Comparison of ENCODE assay signal across 7 mouse cellular contexts in the genomic region with DNA sequence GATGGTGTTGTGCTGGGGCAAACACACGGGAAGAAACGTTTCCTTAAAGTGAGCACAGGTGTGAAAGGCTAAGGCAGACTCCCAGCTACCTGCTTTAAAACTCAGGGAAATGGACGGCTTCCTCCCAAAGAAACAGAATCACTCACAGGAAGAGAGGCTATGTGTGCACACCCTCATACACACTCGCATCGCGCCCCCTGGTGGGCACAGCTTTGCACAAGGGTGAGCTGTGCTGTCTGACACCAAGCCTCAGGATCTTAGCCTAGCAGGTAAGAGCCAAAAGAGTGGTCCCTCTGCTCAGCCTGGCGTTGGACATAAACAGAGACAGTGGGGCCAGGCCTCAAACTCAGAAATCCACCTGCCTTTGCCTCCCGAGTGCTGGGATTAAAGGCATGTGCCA. TPM values are rescaled to one million over a fixed set of nuclear protein-coding genes. Genes with fewer than 3 reads are reported as not detected.
DNase-seq lines count a peak whose midpoint lies in the region; ATAC-seq and TF ChIP-seq lines count a peak whose summit lies in the region.

No protein-coding gene starts in this region.

- intact Hi-C loops in gastrocnemius, postnatal 14 days (cut with DNase I; ENCODE audit: low total_unique reads) = no loop called here
- intact Hi-C loops in left cerebral cortex, postnatal 4 days (cut with DNase I) = loop anchor here (5.0 kb wide), 1 partner anchor 67 kb away; no protein-coding TSS in a partner anchor

- peak; percentile 93 for DNase-seq in adipocyte (ENCODE audit: low spot score)
- DNase-seq in gastrocnemius, postnatal 14 days = peak; percentile 92
- peak; percentile 96 for DNase-seq in left cerebral cortex, postnatal 4 days
- peak; percentile 74 for DNase-seq in spleen, adult 12 weeks (ENCODE audit: low spot score)

- no peak for TF ChIP-seq POLR2A in cortical plate, adult 2 months (IDR thresholded peaks at IDR 0.05; ENCODE audit: extremely low read depth, insufficient read depth, low read length)

- H3K27ac ChIP-seq in cortical plate, adult 2 months (ENCODE audit: insufficient read depth, low read length) = no peak overlapping the region
- no peak overlapping the region for H3K27ac ChIP-seq in intestine, embryonic 15.5 days
- no peak overlapping the region for H3K27ac ChIP-seq in midbrain, embryonic 13.5 days

- 0 out of 2 replicates have a peak, but pooled peaks cover 7% of the 10 kb centered on the region for H3K27me3 ChIP-seq in intestine, embryonic 15.5 days (replicated peaks)
- H3K27me3 ChIP-seq in midbrain, embryonic 13.5 days = peaks cover 25% of the 10 kb centered on the region; the same call in 1 of the 2 replicates

- H3K9me3 ChIP-seq in intestine, embryonic 15.5 days = no peaks in the 10 kb centered on the region
- H3K9me3 ChIP-seq in midbrain, embryonic 13.5 days = no peaks in the 10 kb centered on the region

- TF ChIP-seq CTCF in cortical plate, adult 2 months (IDR thresholded peaks at IDR 0.05; ENCODE audit: extremely low read depth, insufficient read depth, low read length) = peak; percentile 91

- H3K4me1 ChIP-seq in cortical plate, adult 2 months (ENCODE audit: control insufficient read depth, insufficient read depth, low read length) = no peaks in the 10 kb centered on the region
- no peaks in the 10 kb centered on the region; the same call in 1 of the 2 replicates for H3K4me1 ChIP-seq in intestine, embryonic 15.5 days (replicated peaks)
- H3K4me1 ChIP-seq in midbrain, embryonic 13.5 days (replicated peaks) = peaks cover 7% of the 10 kb centered on the region

- no peak overlapping the region for H3K9ac ChIP-seq in intestine, embryonic 15.5 days
- H3K9ac ChIP-seq in midbrain, embryonic 13.5 days (replicated peaks) = no peak overlapping the region

- no peak overlapping the region for H3K4me3 ChIP-seq in cortical plate, adult 2 months (ENCODE audit: insufficient read depth, low read length)
- no peak overlapping the region for H3K4me3 ChIP-seq in intestine, embryonic 15.5 days (replicated peaks)
- H3K4me3 ChIP-seq in midbrain, embryonic 13.5 days (replicated peaks) = no peak overlapping the region

- no peaks in the 10 kb centered on the region for H3K36me3 ChIP-seq in intestine, embryonic 15.5 days
- no peaks in the 10 kb centered on the region for H3K36me3 ChIP-seq in midbrain, embryonic 13.5 days

- 5% methylated on average over 8 of the region's 8 CpGs for WGBS in intestine, embryonic 15.5 days
- 8% methylated on average over 8 of the region's 8 CpGs for WGBS in midbrain, embryonic 13.5 days

- H3K4me2 ChIP-seq in intestine, embryonic 15.5 days (replicated peaks) = no peak overlapping the region
- H3K4me2 ChIP-seq in midbrain, embryonic 13.5 days (replicated peaks) = no peak overlapping the region

- peak; percentile 69 for ATAC-seq in intestine, embryonic 15.5 days
- ATAC-seq in midbrain, embryonic 13.5 days = peak; percentile 68

RNA-seq across cellular contexts. Expression of a gene that starts 7.2 kb away (rescaled TPM):
- polyA plus RNA-seq in cortical plate, adult 2 months (2012; rRNA removed) = 709 and 713 TPM in 2 replicates
- total RNA-seq in gastrocnemius, postnatal 14 days (2021) = 10 to 100 TPM in 1 of 2 experiments, 1 to 10 TPM in 1; 7.2 to 10.6 TPM
- 21.2 and 22.1 TPM in 2 replicates for polyA plus RNA-seq in intestine, embryonic 15.5 days (2015; fragmentation: Nextera tagmentation; extraction: Ambion mirVana)
- total RNA-seq in left cerebral cortex, postnatal 4 days (2021) = 100 to 1,000 TPM; 557 to 578 TPM
- polyA plus RNA-seq in midbrain, embryonic 13.5 days (2015; fragmentation: Nextera tagmentation; extraction: Ambion mirVana) = 165 and 168 TPM in 2 replicates

RNA-seq across cellular contexts. Expression of a gene that starts 21.7 kb away (rescaled TPM):
- 27.1 and 29.0 TPM in 2 replicates for polyA plus RNA-seq in cortical plate, adult 2 months (2012; rRNA removed)
- total RNA-seq in gastrocnemius, postnatal 14 days (2021) = 10 to 100 TPM; 12.1 to 15.8 TPM
- 40.4 and 42.2 TPM in 2 replicates for polyA plus RNA-seq in intestine, embryonic 15.5 days (2015; fragmentation: Nextera tagmentation; extraction: Ambion mirVana)
- total RNA-seq in left cerebral cortex, postnatal 4 days (2021) = 10 to 100 TPM; 55.1 to 63.3 TPM
- 20.9 and 27.5 TPM in 2 replicates for polyA plus RNA-seq in midbrain, embryonic 13.5 days (2015; fragmentation: Nextera tagmentation; extraction: Ambion mirVana)
